Mouse (Mus musculus) ES-CJ7 (cell line): Measurements from ENCODE around the gene Ankrd44.
A peak's percentile ranks its signal among the peaks of the same experiment; 100 is the strongest.

Experiments
- DNase-seq: peaks from one replicate; pipeline ENCODE4 v3.0.0; 2011; ENCODE audit warnings: low read depth, low spot score

The Ankrd44 gene

GRCm38 (mm10) chr1:54824106-54824808 lies 101.9 kb downstream of the Ankrd44 start:
- no peak for DNase-seq

DNA sequence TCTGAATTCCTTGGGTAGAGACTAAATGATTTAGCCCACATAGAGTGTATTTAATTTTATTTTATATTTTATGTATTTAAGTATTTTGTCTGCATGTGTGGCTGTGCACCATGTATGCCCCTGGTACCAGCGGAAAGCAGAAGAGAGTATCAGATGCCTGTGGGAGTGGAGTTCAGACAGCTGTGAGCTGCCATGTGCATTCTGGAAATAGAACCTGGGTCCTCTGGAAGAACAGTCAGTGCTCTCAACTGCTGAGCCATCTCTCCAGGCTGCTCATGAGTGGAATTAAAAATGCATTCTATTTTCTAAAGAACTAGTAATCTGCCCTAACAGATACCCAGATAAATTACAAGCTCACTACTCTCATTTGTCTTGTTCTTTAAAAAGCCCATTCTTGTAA lies 104.4 kb downstream of the Ankrd44 start:
- DNase-seq = no peak

DNA sequence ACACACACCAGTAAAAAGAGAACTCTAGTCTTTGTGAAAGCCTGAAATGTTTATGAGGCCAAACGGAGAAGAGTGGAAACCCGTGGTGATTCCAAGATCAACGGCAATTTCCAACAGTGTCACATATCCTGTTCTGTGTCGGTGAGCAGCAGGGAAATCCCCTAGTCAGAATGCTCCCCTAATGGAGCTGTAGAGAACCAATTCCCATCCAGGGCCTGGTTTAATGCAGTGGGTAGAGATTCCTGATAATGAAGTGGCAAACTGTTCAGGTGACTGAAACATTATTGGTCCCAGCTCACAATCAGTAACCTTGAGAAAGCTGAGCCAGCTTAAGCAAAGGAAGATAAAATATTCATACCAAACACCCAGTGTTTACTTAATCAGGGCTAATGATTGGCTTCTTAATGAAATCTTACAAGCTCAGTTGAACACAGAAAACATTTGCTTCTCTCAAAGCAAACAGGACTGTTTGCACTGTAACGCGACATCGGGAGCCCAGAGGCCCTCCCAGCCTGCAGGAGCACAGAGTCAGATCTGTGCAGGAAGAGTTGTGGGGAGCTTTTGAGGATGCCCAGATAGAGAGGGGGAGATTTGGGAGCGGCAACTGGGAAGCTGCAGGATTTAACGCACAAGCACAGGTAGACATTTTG lies 110.9 kb downstream of the Ankrd44 start:
- no peak for DNase-seq

DNA sequence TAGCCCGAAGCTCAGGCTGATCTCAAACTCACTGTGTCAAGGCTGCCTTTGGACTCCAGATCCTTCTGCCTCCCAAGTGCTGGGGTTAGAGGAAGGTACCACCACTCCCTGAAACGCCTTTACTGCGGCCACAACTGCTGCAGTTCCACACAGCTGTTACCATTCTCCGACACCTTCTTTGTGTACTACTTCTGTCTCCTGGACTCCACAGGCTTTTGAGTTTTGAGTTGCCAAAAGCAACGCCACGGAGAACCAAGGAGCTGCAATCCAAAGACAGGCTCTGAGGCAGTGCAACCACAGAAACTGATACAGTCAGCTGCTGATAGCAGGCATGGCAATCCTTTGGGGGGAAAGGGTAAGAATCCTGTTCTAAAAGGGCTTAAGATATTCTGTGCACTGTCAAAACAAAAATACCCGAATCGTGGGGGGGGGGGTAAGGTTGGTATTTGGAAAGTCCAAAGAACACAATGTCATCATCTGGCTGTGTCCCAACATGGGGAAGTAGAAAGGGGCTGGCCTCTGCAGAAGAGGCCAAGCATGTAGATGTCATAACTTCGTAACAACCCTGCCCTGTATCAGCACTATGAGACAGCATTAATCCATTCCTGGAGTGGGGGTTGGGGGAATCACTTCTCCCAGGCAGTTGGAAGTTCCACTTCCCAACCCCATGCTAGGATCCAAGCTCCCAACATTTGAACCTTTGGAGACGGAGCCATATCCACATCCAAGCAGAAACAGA lies 116.2 kb downstream of the Ankrd44 start:
- no peak for DNase-seq

- DNase-seq = no peak
Measured at GRCm38 (mm10) chr1:54809098-54809490, 117.1 kb downstream of the Ankrd44 start.

GRCm38 (mm10) chr1:54808401-54809097 lies 117.6 kb downstream of the Ankrd44 start:
- DNase-seq = no peak

- DNase-seq = no peak
Measured at GRCm38 (mm10) chr1:54807832-54808231, 118.4 kb downstream of the Ankrd44 start.

DNA sequence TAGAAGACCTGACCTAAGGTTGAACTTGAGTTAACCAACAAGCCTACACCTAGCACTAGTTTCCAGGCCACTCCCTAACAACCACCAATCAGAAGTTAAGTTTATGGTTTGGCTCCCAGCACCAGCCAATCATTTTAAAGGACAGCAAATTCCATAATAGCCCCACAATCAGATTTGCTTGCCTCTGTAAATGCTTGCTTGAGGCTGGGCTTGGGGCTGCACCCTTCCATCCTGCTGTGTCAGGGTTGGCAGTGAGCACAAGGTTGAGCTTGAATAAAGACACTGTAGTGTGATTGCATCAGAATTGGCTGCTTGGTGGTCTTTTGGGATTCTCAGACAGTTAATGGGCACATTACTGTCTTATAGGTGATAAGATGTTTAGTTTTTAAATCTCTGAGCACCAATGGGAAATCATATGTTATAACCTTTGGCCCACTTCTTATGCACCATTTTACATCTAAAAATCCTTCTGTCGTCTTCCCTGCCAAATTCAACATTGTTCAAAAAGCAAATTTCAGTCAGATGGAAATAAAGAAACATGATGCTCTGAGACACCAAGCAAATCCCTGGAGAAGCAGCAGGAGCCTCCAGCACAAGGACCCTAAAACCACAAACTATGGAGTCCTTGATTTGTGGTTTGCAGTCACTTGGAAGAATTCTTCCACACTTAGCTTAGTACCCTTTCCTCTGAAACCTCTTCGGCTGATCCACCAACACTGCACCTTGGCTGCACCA lies 119.9 kb downstream of the Ankrd44 start:
- DNase-seq = peak; percentile 41

- no peak for DNase-seq
Measured at GRCm38 (mm10) chr1:54804406-54804805, 121.8 kb downstream of the Ankrd44 start.

DNA sequence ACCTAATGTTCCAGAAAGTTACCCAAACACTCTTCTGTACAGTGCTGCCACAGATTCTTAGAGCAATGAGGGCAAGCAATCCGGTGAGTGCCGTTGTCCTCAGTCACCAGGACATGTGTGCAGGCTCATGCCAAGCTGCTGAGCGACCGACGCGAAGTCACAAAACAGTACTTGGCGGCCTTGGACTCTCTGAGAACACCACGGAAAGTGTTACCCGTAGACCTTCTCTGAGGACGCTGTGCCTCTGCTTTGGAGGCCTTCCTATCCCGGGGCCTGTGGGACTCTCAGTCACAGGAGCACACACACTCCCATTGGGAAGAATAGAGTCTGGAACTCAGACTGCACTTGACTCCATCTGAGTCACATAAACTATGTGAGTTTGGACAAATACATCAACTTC lies 123.5 kb downstream of the Ankrd44 start:
- no peak for DNase-seq

DNA sequence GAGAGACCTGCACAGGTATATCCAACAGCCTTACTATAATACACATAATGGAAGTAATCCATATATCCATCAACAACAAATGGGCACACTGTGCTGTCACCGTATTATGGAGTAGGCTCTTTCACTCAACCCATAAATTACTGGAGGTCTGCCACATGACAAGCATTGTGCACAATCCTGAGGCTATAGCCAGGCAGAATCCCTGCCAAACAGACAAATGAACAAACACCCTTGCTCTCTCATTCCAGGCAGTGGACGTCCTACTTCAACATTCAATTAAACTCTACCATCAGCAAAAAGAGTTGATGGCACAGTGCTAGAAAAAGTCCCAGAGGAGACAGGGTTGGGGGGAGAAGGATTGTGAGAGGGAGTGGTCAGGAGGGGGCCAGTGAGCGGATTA lies 124.9 kb downstream of the Ankrd44 start:
- no peak for DNase-seq

DNA sequence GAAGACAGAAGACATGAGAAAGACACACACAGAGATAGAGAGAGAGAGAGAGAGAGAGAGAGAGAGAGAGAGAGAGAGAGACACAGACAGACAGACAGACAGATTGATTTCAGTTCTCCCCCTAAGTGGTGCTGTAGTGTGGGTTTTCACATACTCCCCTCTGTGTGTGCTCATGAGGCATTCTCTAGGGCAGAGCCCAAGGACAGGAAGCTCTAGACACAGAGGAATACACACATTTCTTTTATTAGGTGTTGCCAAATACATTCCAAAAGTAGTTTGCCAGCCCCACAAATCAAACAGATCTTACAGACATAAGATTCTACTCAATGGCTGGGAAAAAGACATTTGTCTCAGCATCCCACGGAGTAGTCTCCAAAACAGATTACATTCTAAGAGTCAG lies 126.8 kb downstream of the Ankrd44 start:
- DNase-seq = no peak

- DNase-seq = no peak
Measured at GRCm38 (mm10) chr1:54798415-54798814, 127.8 kb downstream of the Ankrd44 start.

DNA sequence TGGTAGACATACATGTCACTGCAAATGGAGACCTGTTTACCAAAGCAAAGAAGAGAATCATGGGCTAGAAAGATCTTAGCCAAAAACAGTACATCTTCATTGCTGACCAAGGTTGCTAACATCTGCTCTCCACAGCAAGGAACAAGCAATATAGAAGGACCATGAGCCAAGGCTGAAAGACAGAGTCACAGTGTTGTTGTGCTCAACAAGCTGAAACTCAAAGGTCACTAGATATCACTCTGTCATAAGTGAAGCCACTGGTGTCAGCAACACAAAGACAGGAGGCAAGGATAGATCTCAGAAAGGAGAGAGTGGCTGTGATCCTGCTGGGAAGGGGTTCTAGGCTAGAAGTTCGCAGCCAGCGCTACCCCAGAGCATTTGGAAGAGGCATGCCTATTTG lies 131.5 kb downstream of the Ankrd44 start:
- DNase-seq = no peak

- peak; percentile 19 for DNase-seq
Measured at GRCm38 (mm10) chr1:54791406-54791805, 134.8 kb downstream of the Ankrd44 start.

- DNase-seq = no peak
Measured at GRCm38 (mm10) chr1:54789327-54789960, 136.7 kb downstream of the Ankrd44 start.

DNA sequence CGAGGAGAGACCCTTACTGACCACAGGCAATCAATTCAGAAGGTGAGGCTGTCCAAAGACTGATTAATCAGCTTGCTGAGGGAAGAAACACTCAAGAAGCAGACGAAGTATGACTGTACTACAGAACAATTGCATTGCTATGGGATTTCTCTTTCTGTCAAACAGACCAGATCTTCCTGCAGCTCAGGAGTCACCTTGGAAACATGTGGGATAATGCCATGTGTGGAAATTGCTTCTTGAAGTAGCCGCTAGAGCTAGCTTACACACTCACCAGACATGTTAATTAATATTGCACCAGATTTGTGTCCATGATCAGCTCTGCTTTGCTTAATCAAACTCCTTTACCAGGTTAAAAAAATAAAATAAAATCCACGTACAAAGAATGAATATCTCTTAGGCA lies 137.8 kb downstream of the Ankrd44 start:
- no peak for DNase-seq

DNA sequence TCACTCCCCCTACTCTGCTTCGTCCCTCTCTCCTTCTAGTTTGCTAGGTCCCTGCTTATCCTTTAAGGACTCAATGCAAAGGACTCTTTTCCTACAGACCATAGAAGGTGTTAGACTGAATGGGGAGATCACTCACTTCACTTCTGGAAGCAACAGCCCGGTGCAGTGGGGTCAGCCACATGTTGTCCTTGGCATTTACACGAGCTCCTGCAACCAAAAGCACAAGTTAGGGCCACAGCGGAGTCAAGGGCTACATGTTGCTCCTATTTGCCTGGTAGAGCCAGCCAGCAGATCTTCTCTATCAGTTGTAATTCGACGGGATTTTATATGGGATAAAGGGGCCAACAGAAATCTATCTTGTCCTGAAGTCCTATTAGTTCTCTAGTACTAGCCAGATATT lies 148.0 kb downstream of the Ankrd44 start:
- no peak for DNase-seq

- no peak for DNase-seq
Measured at GRCm38 (mm10) chr1:54777104-54777503, 149.1 kb downstream of the Ankrd44 start.

DNA sequence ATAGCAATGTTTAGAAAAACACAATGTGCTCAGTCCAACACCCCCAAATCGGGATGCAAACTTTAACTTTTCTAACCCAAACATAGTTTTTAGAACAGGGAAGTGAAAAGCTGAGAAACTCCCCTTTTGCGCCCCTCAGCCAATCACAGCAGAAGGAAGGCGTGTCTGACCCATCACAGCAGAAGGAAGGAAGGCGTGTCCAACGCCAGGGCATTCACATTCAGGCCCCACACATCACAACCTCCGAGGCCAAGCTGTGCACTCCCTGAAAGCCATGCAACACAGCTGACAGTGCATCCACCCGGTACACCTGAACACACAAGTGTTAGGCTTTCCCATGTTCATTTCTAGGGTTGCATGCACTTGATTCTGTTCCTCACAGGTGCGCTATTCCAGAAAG lies 150.1 kb downstream of the Ankrd44 start:
- DNase-seq = peak; percentile 28

GRCm38 (mm10) chr1:54772843-54773242 lies 153.3 kb downstream of the Ankrd44 start:
- no peak for DNase-seq
